Mouse (Mus musculus) neural tube, embryonic 14.5 days (tissue): ENCODE measurements around the gene Kdelc2. TPM values are rescaled to one million over a fixed set of nuclear protein-coding genes. Genes with fewer than 3 reads are reported as not detected.

Experiments used
- ATAC-seq: fragments of 200-750 bp; cut with Nextera tagmentation; 2 replicates; pipeline ENCODE4 v1.8.0; 2017; ENCODE audit warnings: low read depth, mild to moderate bottlenecking, moderate TSS enrichment, moderate library complexity
- H3K27ac ChIP-seq: fragments of 300-500 bp; sonication (generic); 2 replicates; pipeline ENCODE4 v1.5.1; 2014; ENCODE audit warnings: low read depth, mild to moderate bottlenecking, control low read depth, low read length, moderate library complexity, mixed read lengths
- H3K27me3 ChIP-seq: fragments of 300-500 bp; sonication (generic); 2 replicates; pipeline ENCODE4 v1.6.1; 2014; ENCODE audit warnings: low read length; ENCODE audit not compliant: control insufficient read depth, insufficient read depth
- H3K36me3 ChIP-seq: fragments of 300-500 bp; sonication (generic); 2 replicates; pipeline ENCODE4 v1.6.1; 2014; ENCODE audit warnings: low read length, mixed read lengths; ENCODE audit not compliant: control insufficient read depth, insufficient read depth
- H3K4me1 ChIP-seq: fragments of 300-500 bp; sonication (generic); 2 replicates; pipeline ENCODE4 v1.6.1; 2014; ENCODE audit warnings: low read length; ENCODE audit not compliant: control insufficient read depth, insufficient read depth
- H3K4me2 ChIP-seq: fragments of 300-500 bp; sonication (generic); 2 replicates; pipeline ENCODE4 v1.6.1; 2014; ENCODE audit warnings: mild to moderate bottlenecking, low read depth, low read length, control low read depth
- H3K4me3 ChIP-seq: fragments of 300-500 bp; sonication (generic); 2 replicates; pipeline ENCODE4 v1.5.1; 2014; ENCODE audit warnings: low read depth, low read length, control low read depth, mixed read lengths
- H3K9ac ChIP-seq: fragments of 300-500 bp; sonication (generic); replicated peaks from 2 replicates; pipeline ENCODE4 v1.6.1; 2014; ENCODE audit warnings: low read depth, mild to moderate bottlenecking, control low read depth, low read length, mixed read lengths
- H3K9me3 ChIP-seq: fragments of 300-500 bp; sonication (generic); 2 replicates; pipeline ENCODE4 v1.6.1; 2016; ENCODE audit warnings: low read length; ENCODE audit not compliant: control insufficient read depth
- WGBS: fragments of 180-500 bp; shearing (Covaris S2); extraction: QIAGEN DNeasy Blood & Tissue Kit; methylation state at CpG from one replicate; pipeline ENCODE4 v1.1.7; 2014; 5-methylcytosine and 5-hydroxymethylcytosine counted together
- polyA plus RNA-seq: library from polyadenylated mRNA; unstranded; fragments of >200 nt; fragmentation: Nextera tagmentation; extraction: Ambion mirVana; gene quantifications from 2 replicates; pipeline ENCODE4 v1.2.1, GENCODE M21; 2014

Gene Kdelc2
- polyA plus RNA-seq, 1 experiment from 2014 or later = 3.8 TPM

DNA sequence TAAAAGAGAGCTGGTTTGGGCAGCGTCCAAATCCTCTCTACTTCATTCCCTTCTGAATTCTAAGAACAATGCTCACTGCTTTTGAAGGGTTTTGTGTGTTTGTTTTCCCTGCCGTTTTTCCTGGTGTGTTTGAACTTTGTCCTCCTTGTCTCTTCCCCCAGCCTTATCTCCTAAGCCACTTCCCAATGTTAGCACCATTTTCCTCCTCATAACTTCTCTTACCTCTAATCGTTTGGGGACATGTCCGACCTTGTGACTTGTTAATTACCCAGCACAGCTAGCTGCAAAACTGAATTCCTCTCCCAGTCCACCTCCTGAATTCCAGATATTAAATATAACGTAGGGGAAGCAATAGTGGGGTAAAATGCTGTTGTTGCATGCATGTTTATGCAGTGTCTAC lies 6.2 kb upstream of the Kdelc2 start:
- no peak for ATAC-seq
- no peaks in the 10 kb centered on the region for H3K27me3 ChIP-seq
- 68% methylated on average over 5 of the region's 5 CpGs for WGBS

DNA sequence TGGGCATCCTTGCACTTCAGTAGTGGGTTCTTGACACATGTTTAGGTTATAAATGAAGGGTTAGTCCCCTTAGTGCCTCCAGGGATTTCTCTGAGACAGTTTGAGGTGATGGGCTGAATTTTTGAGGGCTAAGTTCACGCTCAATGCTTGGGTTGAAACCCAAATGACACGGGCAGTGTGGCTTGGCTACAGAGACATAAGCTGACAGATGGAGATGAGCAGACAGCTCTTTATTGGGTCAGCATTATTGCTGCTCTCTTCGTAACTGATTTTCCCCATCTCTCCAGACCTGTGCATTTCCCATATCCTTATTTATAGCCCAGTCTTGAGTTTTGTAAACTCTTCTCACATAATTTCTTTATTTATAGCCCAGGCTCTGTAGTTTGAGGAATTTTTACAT lies 5.7 kb upstream of the Kdelc2 start:
- Histone ChIP-seq H3K27me3 (no peaks in the 10 kb centered on the region), H3K36me3 (no peaks in the 10 kb centered on the region), H3K4me1 (no peaks in the 10 kb centered on the region), H3K4me3 (no peak overlapping the region), H3K4me2 (no peak overlapping the region), H3K9ac (no peak overlapping the region), H3K9me3 (no peaks in the 10 kb centered on the region), H3K27ac (no peak overlapping the region)
- no peak for ATAC-seq
- WGBS = 85% methylated on average over 3 of the region's 3 CpGs

More for the DNA sequence above, 6.2 kb upstream of the Kdelc2 start:
- H3K4me3 ChIP-seq = no peak overlapping the region
- no peak overlapping the region for H3K4me2 ChIP-seq
- no peak overlapping the region for H3K27ac ChIP-seq
- H3K9ac ChIP-seq = no peak overlapping the region
- H3K36me3 ChIP-seq = no peaks in the 10 kb centered on the region
- no peaks in the 10 kb centered on the region for H3K9me3 ChIP-seq
- H3K4me1 ChIP-seq = no peaks in the 10 kb centered on the region

DNA sequence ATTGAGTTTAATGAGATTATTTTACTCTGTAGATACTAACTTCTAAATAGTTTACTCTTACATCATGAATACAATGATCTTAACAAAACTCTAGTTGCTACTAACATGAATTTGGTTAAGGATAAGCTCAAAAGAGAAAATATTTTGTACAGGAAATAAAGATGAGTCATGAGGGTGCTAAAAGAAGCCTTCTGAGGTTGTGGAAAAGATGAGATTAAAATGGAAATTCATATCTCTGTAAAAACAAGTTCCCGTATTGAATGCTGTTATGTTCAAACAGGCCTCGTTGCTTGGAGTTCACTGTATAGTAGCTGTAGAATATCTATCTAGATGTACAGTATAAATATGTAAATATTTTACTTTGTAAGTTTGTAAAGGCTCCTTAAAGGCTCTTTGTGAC lies 3.2 kb upstream of the Kdelc2 start:
- ATAC-seq = no peak
- Histone ChIP-seq H3K27ac (no peak overlapping the region), H3K36me3 (no peaks in the 10 kb centered on the region), H3K4me1 (no peaks in the 10 kb centered on the region), H3K4me3 (no peak overlapping the region), H3K27me3 (no peaks in the 10 kb centered on the region), H3K9ac (no peak overlapping the region), H3K4me2 (no peak overlapping the region), H3K9me3 (no peaks in the 10 kb centered on the region)
- WGBS = 85% methylated on average over 2 of the region's 2 CpGs

DNA sequence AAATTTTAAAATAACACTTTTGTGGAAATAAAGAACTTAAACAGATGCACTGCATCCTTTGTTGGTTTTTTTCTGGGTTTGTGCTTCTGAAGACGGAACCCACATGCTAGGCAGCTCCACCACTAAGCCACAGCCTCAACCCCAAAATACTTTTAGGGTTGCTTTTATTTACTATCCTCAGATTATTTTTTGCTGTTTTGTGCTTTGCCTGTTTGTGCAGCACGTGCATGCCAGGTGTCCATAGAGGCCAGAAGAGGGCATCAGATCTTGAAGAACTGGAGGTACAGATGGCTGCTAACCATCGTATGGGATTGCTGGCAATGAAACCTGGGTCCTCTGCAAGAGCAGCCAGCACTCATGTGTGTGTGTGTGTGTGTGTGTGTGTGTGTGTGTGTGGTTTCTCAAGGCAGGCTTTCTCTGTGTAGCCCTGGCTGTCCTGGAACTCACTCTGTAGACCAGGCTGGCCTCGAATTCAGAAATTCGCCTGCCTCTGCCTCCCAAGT lies 2.7 kb upstream of the Kdelc2 start:
- Histone ChIP-seq H3K4me2 (no peak overlapping the region), H3K36me3 (no peaks in the 10 kb centered on the region), H3K4me1 (no peaks in the 10 kb centered on the region), H3K27ac (no peak overlapping the region), H3K27me3 (no peaks in the 10 kb centered on the region), H3K9ac (no peak overlapping the region), H3K4me3 (no peak overlapping the region), H3K9me3 (no peaks in the 10 kb centered on the region)
- ATAC-seq = no peak
- WGBS = 92% methylated on average over 5 of the region's 5 CpGs

DNA sequence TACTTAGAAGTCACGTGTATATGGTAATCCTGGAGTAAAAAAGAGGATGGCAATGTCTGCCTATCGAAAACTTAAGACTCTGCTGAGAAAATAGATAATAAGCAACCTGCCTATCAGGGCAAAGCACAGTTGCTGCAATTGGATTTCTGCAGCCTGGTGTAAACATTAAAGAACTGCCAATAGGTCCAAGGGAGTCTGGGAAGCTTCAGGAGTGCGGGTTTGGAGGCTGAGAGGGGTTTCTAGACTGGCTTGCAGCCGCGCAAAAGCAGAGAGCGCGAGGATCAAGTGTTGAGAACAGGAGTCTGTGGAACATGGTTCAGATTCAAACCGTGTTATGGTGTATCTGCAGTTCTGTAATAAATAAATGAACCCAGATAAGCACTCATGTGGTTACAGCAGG lies 1.0 kb downstream of the Kdelc2 start:
- Histone ChIP-seq H3K9me3 (no peaks in the 10 kb centered on the region), H3K4me2 (peak overlapping the region; percentile 98), H3K4me3 (peak overlapping the region; percentile 63), H3K9ac (no peak overlapping the region), H3K27me3 (no peaks in the 10 kb centered on the region), H3K36me3 (no peaks in the 10 kb centered on the region), H3K4me1 (no peaks in the 10 kb centered on the region), H3K27ac (no peak overlapping the region; the same call in 1 of the 2 replicates)
- peak; percentile 10; the same call in 1 of the 2 replicates for ATAC-seq
- 14% methylated on average over 8 of the region's 8 CpGs for WGBS

DNA sequence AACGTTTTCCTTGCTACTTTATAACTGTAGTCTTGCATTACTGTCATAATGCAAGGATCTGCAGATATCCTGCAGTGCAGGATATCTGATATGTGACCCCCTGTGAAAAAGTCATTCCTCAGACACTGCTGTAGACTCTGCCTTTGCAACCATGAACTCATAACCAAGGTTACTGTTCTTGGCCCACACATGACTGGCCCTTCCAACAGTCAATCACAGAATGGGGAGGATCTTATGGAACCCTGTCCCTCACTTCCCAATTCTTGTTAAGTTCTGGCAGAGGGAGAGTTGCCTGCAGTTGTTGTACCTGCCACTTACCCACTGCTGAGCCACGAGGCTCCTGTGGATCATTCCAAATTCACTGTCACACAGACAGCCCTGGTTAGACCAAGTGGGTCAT lies 3.6 kb downstream of the Kdelc2 start:
- Histone ChIP-seq H3K9me3 (no peaks in the 10 kb centered on the region), H3K27ac (no peak overlapping the region), H3K9ac (no peak overlapping the region), H3K4me2 (no peak overlapping the region), H3K4me1 (no peaks in the 10 kb centered on the region), H3K4me3 (no peak overlapping the region), H3K27me3 (no peaks in the 10 kb centered on the region), H3K36me3 (no peaks in the 10 kb centered on the region)
- WGBS = 71% methylated on average over 2 of the region's 2 CpGs
- no peak for ATAC-seq

DNA sequence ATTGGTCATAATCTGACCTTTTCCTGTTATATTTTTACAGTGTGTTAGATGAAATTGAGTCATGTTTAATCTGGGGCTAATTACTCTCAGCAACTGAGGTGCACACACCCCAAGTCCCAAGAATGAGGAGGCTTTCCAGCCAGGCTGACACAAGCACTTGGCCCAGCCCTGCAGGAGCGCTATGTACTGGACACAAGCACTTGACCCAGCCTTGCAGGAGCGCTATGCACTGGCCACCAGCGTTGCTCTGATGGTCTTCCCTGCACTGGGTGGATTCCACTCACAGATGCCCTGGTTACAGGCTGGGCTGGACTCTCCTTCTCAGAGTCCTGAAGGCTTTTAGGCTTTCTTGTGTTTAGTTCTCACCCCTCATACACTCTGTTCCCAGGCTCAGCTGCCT lies 5.3 kb downstream of the Kdelc2 start:
- Histone ChIP-seq H3K4me2 (no peak overlapping the region), H3K27ac (no peak overlapping the region), H3K4me1 (no peaks in the 10 kb centered on the region), H3K27me3 (no peaks in the 10 kb centered on the region), H3K9me3 (no peaks in the 10 kb centered on the region), H3K36me3 (no peaks in the 10 kb centered on the region), H3K9ac (no peak overlapping the region), H3K4me3 (no peak overlapping the region)
- ATAC-seq = no peak
- 84% methylated on average over 3 of the region's 3 CpGs for WGBS

DNA sequence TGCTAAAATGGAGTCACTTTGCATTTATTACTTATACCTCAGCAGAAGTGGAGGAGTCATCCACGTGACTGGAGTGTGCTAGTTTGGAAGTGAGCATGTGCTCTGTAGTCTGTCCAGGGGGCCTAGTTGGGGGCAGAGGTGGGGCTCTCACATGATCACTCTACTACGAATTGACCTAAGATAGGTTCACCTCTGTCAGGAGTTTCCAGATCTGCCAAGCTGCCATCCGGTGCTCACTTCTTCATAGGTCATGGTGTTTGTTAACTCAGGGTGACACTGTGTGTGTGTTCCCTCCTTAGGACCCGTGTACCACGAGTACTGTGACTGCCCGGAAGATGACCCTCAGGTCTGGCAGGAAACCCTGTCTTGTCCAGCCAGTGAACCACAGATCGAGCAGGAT lies 6.3 kb downstream of the Kdelc2 start:
- Histone ChIP-seq H3K36me3 (no peaks in the 10 kb centered on the region), H3K9me3 (no peaks in the 10 kb centered on the region), H3K27ac (no peak overlapping the region), H3K9ac (no peak overlapping the region), H3K4me3 (no peak overlapping the region), H3K4me2 (no peak overlapping the region), H3K4me1 (no peaks in the 10 kb centered on the region), H3K27me3 (no peaks in the 10 kb centered on the region)
- 88% methylated on average over 7 of the region's 7 CpGs for whole genome bisulfite sequencing
- ATAC-seq = no peak

DNA sequence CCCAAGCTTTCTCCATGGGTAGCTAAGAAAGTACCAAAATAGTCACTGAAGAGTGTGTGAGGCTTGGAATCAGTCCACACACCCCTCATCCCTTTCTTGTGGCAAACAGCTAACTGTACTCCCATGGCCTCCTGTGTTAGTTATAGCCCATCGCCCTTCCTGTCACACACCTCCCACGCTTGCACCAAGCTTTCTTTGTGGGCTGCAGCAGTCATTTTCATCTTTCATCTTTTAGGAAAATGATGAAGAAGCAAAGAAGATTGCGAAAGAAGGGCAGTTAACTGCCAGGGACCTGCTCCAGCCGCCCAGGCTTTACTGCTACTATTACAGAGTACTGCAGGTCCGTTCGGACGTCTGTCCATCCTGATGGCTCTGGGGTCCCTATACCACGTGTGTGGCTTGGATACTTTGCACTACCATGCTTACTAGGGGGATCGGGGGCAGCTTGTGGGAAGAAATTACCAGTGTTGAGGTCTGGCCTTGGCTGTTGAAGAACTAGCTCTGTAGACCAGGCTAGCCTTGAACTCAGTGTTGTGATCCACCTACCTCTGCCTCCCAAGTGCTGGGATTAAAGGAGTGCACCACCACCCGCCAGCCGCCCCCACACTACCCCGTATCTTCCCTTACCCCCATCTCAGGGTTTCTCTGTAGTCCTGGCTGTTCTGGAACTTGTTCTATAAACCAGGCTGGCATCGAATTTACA lies 14.0 kb downstream of the Kdelc2 start:
- Histone ChIP-seq H3K36me3 (no peaks in the 10 kb centered on the region), H3K4me3 (no peak overlapping the region), H3K27me3 (no peaks in the 10 kb centered on the region), H3K4me1 (peaks cover 9% of the 10 kb centered on the region; the same call in 1 of the 2 replicates), H3K4me2 (no peak overlapping the region), H3K9ac (no peak overlapping the region), H3K27ac (no peak overlapping the region), H3K9me3 (no peaks in the 10 kb centered on the region)
- WGBS = 84% methylated on average over 13 of the region's 13 CpGs
- ATAC-seq = no peak
